Mouse (Mus musculus) cerebellum, adult 11 months (tissue): ENCODE data around the gene Svs3b.
A peak's percentile ranks its signal among the peaks of the same experiment; 100 is the strongest.
"Not testable (repeated sequence)": the region's sequence is repeated elsewhere in the genome, so short reads cannot be mapped to it uniquely, and the experiment has no call there.

Experiments used
- DNase-seq: peaks from one replicate; pipeline ENCODE4 v3.0.0; 2022

Gene Svs3b

DNA sequence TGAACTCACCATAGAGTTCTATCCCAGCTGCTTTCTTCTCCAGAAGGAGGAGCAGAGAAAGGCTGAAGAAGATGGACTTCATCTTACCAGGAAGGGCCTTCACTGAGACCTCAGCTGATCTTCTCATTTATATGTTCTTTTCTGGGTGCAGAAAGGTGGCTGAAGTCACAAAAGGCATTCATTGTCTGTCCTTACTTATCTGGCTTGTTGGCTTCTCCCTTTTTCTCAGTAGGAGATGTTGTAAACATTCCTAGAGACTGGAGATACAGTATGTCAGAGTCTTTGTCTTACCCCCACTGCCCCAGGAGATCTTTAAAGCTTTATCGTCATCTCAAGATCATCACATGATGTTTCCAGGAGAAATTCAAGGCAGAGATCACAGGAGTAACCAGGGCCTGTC lies at the start of gene Svs3b:
TSS of gene Svs3b (minus strand) at position 101 of the 400 bp plus-strand sequence.
- DNase-seq: not testable (repeated sequence)

DNA sequence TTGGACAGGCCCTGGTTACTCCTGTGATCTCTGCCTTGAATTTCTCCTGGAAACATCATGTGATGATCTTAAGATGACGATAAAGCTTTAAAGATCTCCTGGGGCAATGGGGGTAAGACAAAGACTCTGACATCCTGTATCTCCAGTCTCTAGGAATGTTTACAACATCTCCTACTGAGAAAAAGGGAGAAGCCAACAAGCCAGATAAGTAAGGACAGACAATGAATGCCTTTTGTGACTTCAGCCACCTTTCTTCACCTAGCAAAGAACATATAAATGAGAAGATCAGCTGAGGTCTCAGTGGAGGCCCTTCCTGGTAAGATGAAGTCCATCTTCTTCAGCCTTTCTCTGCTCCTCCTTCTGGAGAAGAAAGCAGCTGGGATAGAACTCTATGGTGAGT lies 32.5 kb upstream of the Svs3b start, which contains the start of gene Svs3a:
TSS of gene Svs3a (plus strand) at position 301 of the 400 bp plus-strand sequence.
- not testable (repeated sequence) for DNase-seq

DNA sequence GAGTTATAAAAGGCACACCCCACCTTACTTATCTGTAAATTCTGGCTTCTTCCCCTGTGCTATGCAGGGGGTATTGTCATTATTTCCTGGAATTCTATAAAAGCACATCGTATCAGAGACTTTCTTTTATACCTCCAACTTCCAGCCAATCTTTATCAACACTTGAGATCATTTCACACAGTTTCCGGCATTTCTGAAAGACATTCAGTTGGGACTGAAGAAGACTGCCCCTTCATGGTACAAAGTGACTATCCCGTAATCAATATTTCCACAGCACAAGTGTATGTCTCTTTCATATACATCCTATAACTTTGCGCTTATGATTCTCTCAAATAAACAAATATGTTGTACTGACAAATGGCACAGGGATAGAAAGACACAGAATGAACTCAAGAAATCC lies 21.9 kb upstream of the Svs3b start, which contains the start of gene Svs4:
TSS of gene Svs4 (minus strand) at position 101 of the 400 bp plus-strand sequence.
- no peak for DNase-seq

DNA sequence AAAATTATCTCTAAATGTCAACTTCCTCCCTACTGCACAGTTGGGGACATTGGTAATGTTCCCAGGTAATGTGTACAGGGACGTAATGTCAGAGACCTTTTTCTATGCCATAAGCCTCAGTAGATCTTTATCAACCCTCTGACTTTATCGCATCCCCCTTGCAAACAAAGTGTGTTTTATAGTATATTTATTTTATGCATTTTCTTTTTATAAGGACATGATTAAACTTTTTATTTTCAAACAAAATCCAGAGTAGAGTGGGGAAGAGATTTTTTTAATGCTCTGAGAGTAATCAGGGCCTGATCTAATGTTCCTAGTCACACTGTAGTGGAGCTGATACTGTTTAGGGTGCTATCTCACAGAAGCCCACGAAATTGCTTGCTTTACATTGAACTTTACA lies 18.1 kb downstream of the Svs3b start, which contains the start of gene Svs2:
TSS of gene Svs2 (minus strand) at position 101 of the 400 bp plus-strand sequence.
- no peak for DNase-seq

DNA sequence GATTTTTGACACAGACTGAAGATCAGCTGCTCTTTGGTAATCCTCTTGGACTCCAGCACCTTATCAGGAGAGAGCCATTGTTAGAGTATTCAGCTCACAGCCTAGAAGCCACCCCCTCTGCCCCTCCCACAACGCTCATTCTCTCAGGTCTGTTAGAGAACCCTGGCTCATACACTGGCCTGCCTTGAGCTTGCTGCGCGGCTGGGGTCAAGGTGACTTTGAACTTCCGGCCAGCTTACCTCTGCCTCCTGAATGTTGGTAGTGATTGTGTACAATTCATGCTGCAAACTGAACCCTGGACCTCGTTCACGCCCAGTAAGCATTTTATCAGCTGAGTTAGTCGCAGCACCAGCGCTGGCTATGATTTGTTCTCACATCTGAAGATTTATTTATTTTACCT lies 23.8 kb downstream of the Svs3b start:
- DNase-seq: no peak

DNA sequence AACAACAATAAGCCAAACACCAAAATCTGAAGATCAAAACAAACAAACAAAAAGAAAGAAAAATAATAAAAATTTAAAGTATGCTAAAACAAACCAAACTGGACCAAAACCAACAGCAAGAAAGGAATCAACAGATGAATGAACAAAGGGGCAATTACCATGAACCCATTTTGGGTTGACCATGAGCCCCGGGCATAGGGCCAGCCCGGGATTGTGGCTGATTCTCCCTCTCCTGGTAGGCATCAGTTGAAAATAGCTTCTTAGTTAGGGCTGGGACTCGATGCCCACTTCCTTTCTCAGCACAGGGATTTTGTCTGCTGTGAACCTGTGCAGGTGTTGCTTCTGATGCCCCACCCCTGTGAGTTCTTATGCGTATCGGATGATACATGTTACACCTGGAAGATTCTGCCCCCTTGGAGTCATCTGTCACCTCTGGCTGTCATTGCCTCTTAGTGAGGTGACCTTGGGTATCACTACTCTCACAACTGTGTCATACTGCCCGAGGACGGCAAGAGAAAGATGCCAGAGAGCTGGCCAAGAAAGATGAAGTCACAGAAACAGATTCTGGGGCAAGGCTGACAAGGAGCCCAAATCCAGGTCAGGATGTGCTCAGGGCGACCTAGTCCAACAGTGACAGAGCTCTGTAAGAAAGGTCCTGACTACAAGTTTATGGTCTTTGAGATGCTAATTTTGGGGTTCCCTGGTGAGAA lies 27.9 kb downstream of the Svs3b start:
- DNase-seq: no peak

DNA sequence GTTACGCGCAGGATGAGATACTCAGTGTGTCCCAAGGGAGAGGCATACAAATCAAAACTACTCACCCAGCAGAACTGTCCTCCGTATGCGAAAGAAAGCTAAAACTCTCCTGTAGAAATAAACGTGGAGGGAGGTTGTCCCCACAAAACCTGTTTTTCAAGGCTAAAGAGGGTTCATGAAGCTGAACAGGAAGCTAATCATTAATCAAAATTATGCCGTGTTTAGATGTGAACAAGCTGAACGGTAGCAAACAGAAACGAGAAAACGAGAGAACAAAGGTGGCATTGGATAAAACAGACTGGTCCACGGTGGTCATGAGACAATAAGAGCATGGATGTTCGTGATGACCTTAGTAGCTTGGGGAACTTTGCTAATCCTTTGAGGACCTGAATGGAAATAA lies 34.9 kb downstream of the Svs3b start, which contains the start of gene Wfdc15b:
TSS of gene Wfdc15b (minus strand) at position 139 of the 400 bp plus-strand sequence.
- DNase-seq: no peak

DNA sequence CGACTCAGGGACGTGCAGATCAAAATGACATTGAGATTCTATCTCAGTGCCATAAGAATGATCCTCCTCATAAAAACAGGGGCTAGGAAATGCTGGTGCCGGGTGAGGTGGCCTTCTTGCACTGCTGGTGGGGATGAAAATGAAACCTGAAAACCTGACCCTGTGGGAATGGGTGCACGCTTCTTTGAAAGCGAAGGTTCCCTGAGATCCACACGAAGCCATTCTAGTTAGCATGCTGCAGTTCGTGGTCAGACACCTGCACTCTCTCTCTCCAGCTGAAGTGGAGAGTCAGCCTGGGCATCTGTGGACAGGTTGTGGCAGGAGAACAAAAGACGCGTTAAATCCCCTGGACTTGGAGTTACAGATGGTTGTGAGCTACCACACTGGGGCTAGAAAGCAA lies 37.1 kb downstream of the Svs3b start:
- DNase-seq: no peak

DNA sequence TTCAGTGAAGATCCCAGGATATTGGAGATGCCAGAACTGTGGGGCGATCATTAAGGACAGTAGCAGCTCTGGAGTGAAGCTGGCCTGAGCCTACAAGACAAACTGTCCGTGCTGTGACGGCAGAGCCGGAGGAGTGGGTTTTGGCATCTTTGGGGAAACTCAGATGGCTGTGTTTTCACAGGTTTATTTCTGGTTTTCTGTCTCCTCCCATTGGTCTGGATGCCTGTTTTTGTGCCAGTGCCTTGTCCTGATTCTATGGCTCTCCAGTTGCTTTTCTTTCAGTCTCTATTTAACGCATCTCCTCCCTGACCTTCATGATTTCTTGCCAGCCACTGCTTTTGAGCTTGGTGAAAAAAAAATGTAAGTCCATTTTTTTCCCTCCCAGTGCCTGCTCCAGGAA lies 43.7 kb downstream of the Svs3b start:
- no peak for DNase-seq

DNA sequence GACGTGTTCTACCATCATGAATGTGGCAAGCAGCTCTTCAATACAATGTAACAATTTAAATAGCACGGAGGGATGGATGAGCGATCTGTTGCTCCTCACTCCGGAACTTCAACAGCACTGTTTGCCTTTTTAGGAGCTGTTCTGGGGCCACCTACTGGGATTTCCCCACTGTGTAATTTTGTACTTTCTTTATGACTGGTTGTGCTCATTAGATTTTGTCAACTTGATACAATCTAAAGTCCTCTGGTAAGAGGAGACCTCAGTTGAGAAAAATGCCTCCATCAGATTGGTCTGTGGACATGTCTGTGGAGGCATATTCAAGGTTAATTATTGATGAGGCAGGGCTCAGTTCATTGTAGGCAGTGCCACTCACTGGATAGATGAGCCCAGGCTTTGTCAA lies 45.5 kb downstream of the Svs3b start:
- DNase-seq: no peak

DNA sequence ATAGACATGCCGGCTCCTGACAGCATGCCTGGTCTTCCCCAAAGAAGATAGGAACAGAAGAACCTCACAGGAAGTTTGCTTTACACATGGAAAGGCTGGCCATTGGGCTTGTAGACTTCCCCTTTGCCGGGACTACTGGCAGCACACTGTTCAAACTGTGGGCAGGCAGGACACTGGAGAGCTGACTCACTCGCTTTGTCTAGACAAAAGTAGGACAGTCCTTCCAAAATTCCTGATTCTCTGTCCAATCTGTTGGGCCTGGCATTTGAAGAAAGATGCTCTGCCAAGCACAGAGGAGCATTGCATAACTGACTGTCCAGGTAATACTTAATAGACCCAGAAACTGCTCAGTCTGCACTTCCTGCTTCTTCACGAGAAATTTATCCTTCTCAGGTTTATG lies 49.8 kb downstream of the Svs3b start:
- DNase-seq: peak; percentile 61

DNA sequence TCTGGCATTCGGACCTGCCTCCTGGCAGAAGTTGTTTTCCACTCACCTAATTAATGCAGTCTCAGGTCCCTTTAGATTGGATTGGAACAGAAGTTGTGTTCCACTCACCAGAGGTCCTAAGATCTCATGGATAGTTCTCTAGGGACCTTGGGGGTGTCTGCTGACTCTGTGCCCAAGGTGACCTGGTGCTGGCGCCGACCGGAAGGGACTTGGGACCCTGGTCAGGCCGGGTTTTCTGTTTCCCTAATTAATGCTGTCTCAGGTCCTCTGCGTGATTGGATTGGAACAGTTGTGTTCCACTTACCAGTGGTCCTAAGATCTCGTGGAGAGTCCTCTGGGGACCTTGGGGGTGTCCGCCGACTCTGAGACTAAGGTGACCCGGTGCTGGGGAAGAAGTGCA lies 50.4 kb downstream of the Svs3b start:
- not testable (repeated sequence) for DNase-seq
